Mouse (Mus musculus): ENCODE results near the gene Rnh1. TPM values are rescaled to one million over a fixed set of nuclear protein-coding genes. Genes with fewer than 3 reads are reported as not detected.

Gene Rnh1
- total and polyA plus RNA-seq, 3 experiments = 84.7 to 133 (median 95.5) TPM

GRCm38 (mm10) chr7:141148639-141149038 is 24.0 kb downstream of the Rnh1 start:
- H3K27ac ChIP-seq (ENCODE audit: insufficient read depth, low read depth) = no peak overlapping the region
- H3K9ac ChIP-seq (ENCODE audit: insufficient read depth, low read depth) = no peak overlapping the region
- in situ Hi-C loops (cut with MboI; ENCODE audit: low pct_ligation_motif_present, low pct_unique_long_range_greater_than_20kb, low sequenced_read_pairs) (no loop called here), dilution Hi-C loops (cut with MboI; ENCODE audit: extremely low pct_ligation_motif_present, extremely low pct_unique_long_range_greater_than_20kb, low sequenced_read_pairs) (no loop called here)
- no peaks in the 10 kb centered on the region for H3K9me3 ChIP-seq (replicated peaks; ENCODE audit: low read length)
- H3K27me3 ChIP-seq (replicated peaks) = no peaks in the 10 kb centered on the region
- peaks cover 29 to 78% of the 10 kb centered on the region in 2 experiments for H3K36me3 ChIP-seq (replicated peaks in 1 of 2; ENCODE audit: control insufficient read depth in 1 of 2, insufficient read depth in 1 of 2, low read length in 1 of 2)
- peaks cover 0 to 12% of the 10 kb centered on the region in 2 experiments; a peak in 1 of 4 replicates for H3K4me1 ChIP-seq (ENCODE audit: control insufficient read depth in 1 of 2, insufficient read depth in 2 of 2)
- no peak overlapping the region for H3K4me3 ChIP-seq (replicated peaks in 1 of 3; ENCODE audit: low read depth in 2 of 3, low read length in 2 of 3, poor library complexity in 1 of 3)
- no peaks in the 10 kb centered on the region for H3K79me2 ChIP-seq (replicated peaks; ENCODE audit: control insufficient read depth, extremely low read depth, insufficient read depth, poor library complexity, severe bottlenecking)
- no peak overlapping the region for H3K4me2 ChIP-seq (ENCODE audit: insufficient read depth, low read depth, poor library complexity, severe bottlenecking)
- no peak for DNase-seq (ENCODE audit: extremely low read depth)
- TF ChIP-seq USF2 (conservative IDR thresholded peaks at IDR 0.05; ENCODE audit: low read depth, low read length) = no peak
- no peak for TF ChIP-seq UBTF (IDR thresholded peaks at IDR 0.05; ENCODE audit: low read depth, low read length)
- TF ChIP-seq RAD21 (IDR thresholded peaks at IDR 0.05; ENCODE audit: low read depth, low read length) = no peak
- no peak for TF ChIP-seq ZMIZ1 (IDR thresholded peaks at IDR 0.05; ENCODE audit: low read depth, low read length)
- no peak for TF ChIP-seq POLR2A (IDR thresholded peaks at IDR 0.05; ENCODE audit: low read depth, low read length)
- no peak for TF ChIP-seq MXI1 (IDR thresholded peaks at IDR 0.05; ENCODE audit: low read depth, low read length)
- TF ChIP-seq ZC3H11A (IDR thresholded peaks at IDR 0.05; ENCODE audit: low read depth, low read length) = no peak
- no peak for TF ChIP-seq CTCF (conservative IDR thresholded peaks at IDR 0.05 in 1 of 2, IDR thresholded peaks at IDR 0.05 in 1 of 2; ENCODE audit: low read depth in 2 of 2, low read length in 2 of 2)
- TF ChIP-seq JUND (conservative IDR thresholded peaks at IDR 0.05; ENCODE audit: low read depth, low read length) = no peak
- no peak for TF ChIP-seq CHD1 (IDR thresholded peaks at IDR 0.05; ENCODE audit: low read depth, low read length)
- no peak for TF ChIP-seq SMC3 (IDR thresholded peaks at IDR 0.05; ENCODE audit: low read depth, low read length)
- no peak for TF ChIP-seq KAT2A (IDR thresholded peaks at IDR 0.05; ENCODE audit: insufficient replicate concordance, low read length)
- no peak for TF ChIP-seq TCF12 (IDR thresholded peaks at IDR 0.05; ENCODE audit: low read depth, low read length)
- no peak for TF ChIP-seq JUN (IDR thresholded peaks at IDR 0.05; ENCODE audit: insufficient read depth, low read depth, low read length)
- no peak for TF ChIP-seq MAFK (IDR thresholded peaks at IDR 0.05; ENCODE audit: insufficient replicate concordance, low read length)

GRCm38 (mm10) chr7:141147044-141147443 is 25.6 kb downstream of the Rnh1 start:
- peaks cover 2 to 11% of the 10 kb centered on the region in 2 experiments; a peak in 1 of 4 replicates for H3K4me1 ChIP-seq (ENCODE audit: control insufficient read depth in 1 of 2, insufficient read depth in 2 of 2)
- no peak overlapping the region for H3K4me2 ChIP-seq (ENCODE audit: insufficient read depth, low read depth, poor library complexity, severe bottlenecking)
- no peak overlapping the region for H3K9ac ChIP-seq (ENCODE audit: insufficient read depth, low read depth)
- H3K79me2 ChIP-seq (replicated peaks; ENCODE audit: control insufficient read depth, extremely low read depth, insufficient read depth, poor library complexity, severe bottlenecking) = no peaks in the 10 kb centered on the region
- H3K27me3 ChIP-seq (replicated peaks) = no peaks in the 10 kb centered on the region
- peaks cover 29 to 82% of the 10 kb centered on the region in 2 experiments for H3K36me3 ChIP-seq (replicated peaks in 1 of 2; ENCODE audit: control insufficient read depth in 1 of 2, insufficient read depth in 1 of 2, low read length in 1 of 2)
- TF ChIP-seq ZKSCAN1 (IDR thresholded peaks at IDR 0.05; ENCODE audit: borderline replicate concordance, low read depth, low read length) (no peak), SMC3 (IDR thresholded peaks at IDR 0.05; ENCODE audit: low read depth, low read length) (no peak), TCF12 (IDR thresholded peaks at IDR 0.05; ENCODE audit: low read depth, low read length) (no peak), GABPA (IDR thresholded peaks at IDR 0.05; ENCODE audit: insufficient replicate concordance, low read depth, low read length) (no peak), MEF2A (IDR thresholded peaks at IDR 0.05; ENCODE audit: borderline replicate concordance, low read depth, low read length) (no peak)
- dilution Hi-C loops (cut with MboI; ENCODE audit: extremely low pct_ligation_motif_present, extremely low pct_unique_long_range_greater_than_20kb, low sequenced_read_pairs) (no loop called here), in situ Hi-C loops (cut with MboI; ENCODE audit: low pct_ligation_motif_present, low pct_unique_long_range_greater_than_20kb, low sequenced_read_pairs) (no loop called here)
- DNase-seq (ENCODE audit: extremely low read depth) = no peak
- no peak overlapping the region for H3K4me3 ChIP-seq (replicated peaks in 1 of 3; ENCODE audit: low read depth in 2 of 3, low read length in 2 of 3, poor library complexity in 1 of 3)
- no peak overlapping the region for H3K27ac ChIP-seq (ENCODE audit: insufficient read depth, low read depth)
- H3K9me3 ChIP-seq (replicated peaks; ENCODE audit: low read length) = no peaks in the 10 kb centered on the region

All from CH12.LX (cell line).